Mouse (Mus musculus) olfactory bulb, adult 2 months (tissue): ENCODE results near the gene Tmco5. TPM values are rescaled to one million over a fixed set of nuclear protein-coding genes. Genes with fewer than 3 reads are reported as not detected.

Experiments
- H3K27ac ChIP-seq: fragments of 200-500 bp; 2 replicates; pipeline ENCODE4 v1.5.1; 2012; ENCODE audit warnings: low read depth, low read length; ENCODE audit not compliant: insufficient read depth
- H3K4me1 ChIP-seq: fragments of 200-500 bp; 2 replicates; pipeline ENCODE4 v1.6.1; 2012; ENCODE audit warnings: low read length; ENCODE audit not compliant: control insufficient read depth, insufficient read depth
- H3K4me3 ChIP-seq: fragments of 200-500 bp; 2 replicates; pipeline ENCODE4 v1.5.1; 2012; ENCODE audit warnings: mild to moderate bottlenecking, low read depth, low read length, moderate library complexity; ENCODE audit not compliant: insufficient read depth
- CTCF ChIP-seq: fragments of 200-500 bp; IDR thresholded peaks from 2 replicates; pipeline ENCODE4 v1.5.1; 2012; ENCODE audit warnings: low read depth, mild to moderate bottlenecking, low read length, moderate library complexity; ENCODE audit not compliant: insufficient read depth
- POLR2A ChIP-seq: fragments of 200-500 bp; IDR thresholded peaks from 2 replicates; pipeline ENCODE4 v1.6.1; 2012; ENCODE audit warnings: mild to moderate bottlenecking, low read depth, low read length, moderate library complexity; ENCODE audit not compliant: insufficient read depth
- WGBS: fragments of 180-500 bp; shearing (Covaris S2); methylation state at CpG from one replicate; pipeline ENCODE4 v1.1.7; 2018; 5-methylcytosine and 5-hydroxymethylcytosine counted together
- polyA plus RNA-seq: library from polyadenylated mRNA; stranded (reverse); fragments of >200 nt; gene quantifications from 2 replicates; pipeline ENCODE4 v1.2.4, GENCODE M21; 2012; ENCODE audit warnings: low replicate concordance; ENCODE audit not compliant: missing spikeins, insufficient read depth, insufficient read length

Tmco5 gene
- not detected in 2 replicates for polyA plus RNA-seq

- Histone ChIP-seq H3K27ac (no peak within 1 kb of the TSS), H3K4me3 (no peak within 1 kb of the TSS), H3K4me1 (no peaks in the 10 kb centered on the region; the same call in 1 of the 2 replicates)
- 97% methylated on average over 3 of the region's 3 CpGs for WGBS
- TF ChIP-seq POLR2A (no peak), CTCF (no peak)
These were observed at the start of gene Tmco5 for GRCm38 (mm10) chr2:116878391-116878790. Gene Tmco5 (plus strand): TSS chr2:116878691.

- H3K4me3 ChIP-seq, result no peak overlapping the region
- H3K27ac ChIP-seq, result no peak overlapping the region
- TF ChIP-seq CTCF, result no peak
- no peak for TF ChIP-seq POLR2A
- no peaks in the 10 kb centered on the region for H3K4me1 ChIP-seq
- WGBS, result 81% methylated on average over 11 of the region's 11 CpGs
These were observed 46.6 kb upstream of the Tmco5 start for GRCm38 (mm10) chr2:116831863-116832262.

GRCm38 (mm10) chr2:116837829-116838228 is 40.7 kb upstream of the Tmco5 start:
- H3K27ac ChIP-seq, result no peak overlapping the region
- H3K4me1 ChIP-seq, result no peaks in the 10 kb centered on the region
- TF ChIP-seq POLR2A (no peak), CTCF (no peak)
- no peak overlapping the region for H3K4me3 ChIP-seq
- 61% methylated on average over 3 of the region's 3 CpGs for WGBS

- Histone ChIP-seq H3K4me1 (no peaks in the 10 kb centered on the region), H3K27ac (no peak overlapping the region), H3K4me3 (no peak overlapping the region)
- no peak for TF ChIP-seq CTCF
- no peak for TF ChIP-seq POLR2A
- WGBS, result 25% methylated on average over 8 of the region's 8 CpGs
These were observed 39.8 kb upstream of the Tmco5 start for GRCm38 (mm10) chr2:116838538-116839197.

- Histone ChIP-seq H3K4me1 (no peaks in the 10 kb centered on the region), H3K4me3 (no peak overlapping the region), H3K27ac (no peak overlapping the region)
- WGBS, result 59% methylated on average over 20 of the region's 20 CpGs
- TF ChIP-seq CTCF, result no peak
- TF ChIP-seq POLR2A, result no peak
These were observed 28.4 kb upstream of the Tmco5 start for GRCm38 (mm10) chr2:116849980-116850636.

- Histone ChIP-seq H3K27ac (no peak overlapping the region), H3K4me1 (no peaks in the 10 kb centered on the region), H3K4me3 (no peak overlapping the region)
- 90% methylated on average over 4 of the region's 4 CpGs for WGBS
- TF ChIP-seq CTCF (no peak), POLR2A (no peak)
These were observed 27.1 kb upstream of the Tmco5 start for GRCm38 (mm10) chr2:116851356-116851755.

- H3K4me3 ChIP-seq, result no peak overlapping the region
- 41% methylated on average over 5 of the region's 5 CpGs for WGBS
- H3K4me1 ChIP-seq, result no peaks in the 10 kb centered on the region
- no peak overlapping the region for H3K27ac ChIP-seq
- TF ChIP-seq POLR2A, result no peak
These were observed 26.2 kb upstream of the Tmco5 start for GRCm38 (mm10) chr2:116852249-116852648.

GRCm38 (mm10) chr2:116858703-116859102 is 19.8 kb upstream of the Tmco5 start:
- H3K4me3 ChIP-seq, result no peak overlapping the region
- TF ChIP-seq POLR2A (no peak), CTCF (no peak)
- no peaks in the 10 kb centered on the region for H3K4me1 ChIP-seq
- 74% methylated on average over 6 of the region's 6 CpGs for WGBS
- no peak overlapping the region for H3K27ac ChIP-seq

- Histone ChIP-seq H3K4me1 (no peaks in the 10 kb centered on the region; the same call in 1 of the 2 replicates), H3K27ac (no peak overlapping the region), H3K4me3 (no peak overlapping the region)
- TF ChIP-seq CTCF (no peak), POLR2A (no peak)
- WGBS, result 52% methylated on average over 9 of the region's 9 CpGs
These were observed 1.4 kb upstream of the Tmco5 start for GRCm38 (mm10) chr2:116876955-116877615.
